Mouse (Mus musculus) lung, adult 2 months (tissue): ENCODE results near the gene Rrp1b.

ENCODE experiments used
- CTCF ChIP-seq: fragments of 200-500 bp; IDR thresholded peaks from 2 replicates; pipeline ENCODE4 v1.5.1; 2011; ENCODE audit warnings: mild to moderate bottlenecking, low read length, control low read depth; ENCODE audit not compliant: insufficient read depth
- POLR2A ChIP-seq: fragments of 200-500 bp; IDR thresholded peaks from 2 replicates; pipeline ENCODE4 v1.6.1; 2011; ENCODE audit warnings: low read depth, mild to moderate bottlenecking, control low read depth, low read length, borderline replicate concordance; ENCODE audit errors: extremely low read depth

DNA sequence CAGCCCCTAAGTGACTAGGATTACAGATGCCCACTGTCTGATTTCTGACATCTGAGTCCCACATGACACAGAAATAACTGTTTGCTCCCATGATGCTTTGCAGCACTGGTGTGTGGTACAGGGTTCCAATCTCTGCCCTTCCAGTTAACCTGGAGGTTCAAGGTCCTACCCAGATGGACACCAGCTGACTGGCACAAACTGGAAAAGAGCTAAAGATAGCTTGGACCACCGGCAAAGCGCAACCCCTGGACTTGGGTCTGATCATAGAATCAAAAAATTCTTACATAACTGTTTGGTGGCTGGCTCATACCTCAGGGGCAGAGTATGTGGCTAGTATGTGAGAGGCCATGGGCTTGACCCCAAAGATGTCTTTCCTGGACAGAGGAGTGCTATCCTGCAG lies 47.5 kb downstream of the Rrp1b start:
- TF ChIP-seq POLR2A (no peak), CTCF (no peak)
